Mouse (Mus musculus) right cerebral cortex, postnatal 36 days (tissue): ENCODE results near the gene Mien1.

Experiments
- DNase-seq, 2 experiments: peaks; one replicate each; pipeline ENCODE4 v3.0.0; 2022; ENCODE audit warnings: low spot score in 2 of 2, mixed read lengths in 1 of 2

The Mien1 gene

GRCm38 (mm10) chr11:98459860-98460259 lies 21.1 kb upstream of the Mien1 start:
- no peak for DNase-seq

DNA sequence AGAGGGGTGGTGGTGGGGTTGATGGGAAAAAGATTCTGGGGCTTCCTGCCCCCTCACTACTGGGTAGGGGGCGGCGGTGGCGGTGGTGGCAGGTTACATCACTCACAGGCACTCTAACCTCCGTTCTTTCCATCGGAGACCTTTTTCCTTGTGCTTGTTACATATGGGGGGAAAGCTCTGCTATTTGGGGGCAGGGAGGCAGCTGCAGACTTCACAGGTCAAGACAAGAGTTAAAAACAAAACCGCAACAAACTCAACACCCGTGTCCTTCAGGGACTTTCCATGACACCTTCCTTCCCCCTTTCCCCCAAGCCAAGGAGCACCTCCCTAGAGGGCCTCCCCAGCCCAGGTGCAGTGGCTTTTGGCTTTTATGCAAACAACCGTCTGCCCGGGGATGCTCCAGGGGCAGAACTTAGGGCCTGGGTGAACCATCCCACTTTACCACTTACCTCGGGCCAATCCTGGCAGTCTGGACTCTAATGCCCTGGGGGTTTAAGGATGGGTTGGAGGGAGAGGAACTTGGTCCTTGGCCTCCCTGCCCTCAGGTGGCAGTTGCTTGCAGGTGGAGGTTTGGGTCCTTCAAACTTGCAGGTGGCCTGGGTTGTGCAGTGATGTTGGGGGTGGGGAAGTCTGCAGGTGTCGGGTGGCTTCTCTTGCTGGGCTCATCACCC lies 20.4 kb upstream of the Mien1 start:
- no peak for DNase-seq

GRCm38 (mm10) chr11:98458121-98458990 lies 19.6 kb upstream of the Mien1 start:
- no peak for DNase-seq

GRCm38 (mm10) chr11:98457367-98458120 lies 18.8 kb upstream of the Mien1 start:
- peak; percentile 56 to 59 for DNase-seq

- no peak for DNase-seq
Measured at GRCm38 (mm10) chr11:98456945-98457344, 18.2 kb upstream of the Mien1 start.

DNA sequence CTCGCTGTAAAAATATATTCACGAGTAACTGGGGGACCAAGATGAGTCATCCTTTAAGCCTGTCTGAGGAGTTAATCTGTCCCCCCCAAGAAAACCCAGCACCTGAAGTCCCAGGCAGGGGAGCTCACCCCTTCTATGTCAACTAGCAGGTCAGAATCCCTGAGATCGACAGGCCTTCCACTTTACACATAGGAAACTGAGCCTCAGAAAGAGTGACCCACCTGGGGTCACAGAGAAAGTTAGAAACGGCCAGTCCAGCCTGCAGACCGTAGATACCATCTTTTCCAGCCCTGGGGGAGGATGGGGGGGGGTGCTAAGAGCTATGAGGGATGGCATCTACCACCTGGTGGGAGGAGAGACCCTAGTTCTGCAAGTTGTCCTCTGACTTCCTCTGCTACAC lies 17.8 kb upstream of the Mien1 start:
- DNase-seq, result no peak

DNA sequence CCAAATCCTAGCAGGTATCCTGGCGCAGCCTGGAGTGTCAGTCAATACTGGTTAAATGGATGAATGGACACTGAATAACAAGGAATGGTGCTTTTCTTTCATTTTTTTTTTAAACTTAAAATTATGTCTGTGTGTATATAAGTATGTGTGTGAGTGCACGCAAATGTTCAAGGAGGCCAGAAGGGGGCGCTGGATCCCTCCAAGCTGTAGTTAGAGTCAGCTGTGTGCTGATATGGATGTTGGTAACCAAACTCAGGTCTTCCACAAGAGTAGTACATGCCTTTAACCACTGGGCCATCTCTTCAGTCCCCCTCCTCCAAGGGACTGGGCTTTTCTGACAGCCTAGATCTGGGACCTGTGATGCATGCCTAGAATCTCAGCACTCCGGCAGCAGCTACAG lies 16.7 kb upstream of the Mien1 start:
- no peak for DNase-seq

- no peak for DNase-seq
Measured at GRCm38 (mm10) chr11:98449921-98450771, 11.4 kb upstream of the Mien1 start.

DNA sequence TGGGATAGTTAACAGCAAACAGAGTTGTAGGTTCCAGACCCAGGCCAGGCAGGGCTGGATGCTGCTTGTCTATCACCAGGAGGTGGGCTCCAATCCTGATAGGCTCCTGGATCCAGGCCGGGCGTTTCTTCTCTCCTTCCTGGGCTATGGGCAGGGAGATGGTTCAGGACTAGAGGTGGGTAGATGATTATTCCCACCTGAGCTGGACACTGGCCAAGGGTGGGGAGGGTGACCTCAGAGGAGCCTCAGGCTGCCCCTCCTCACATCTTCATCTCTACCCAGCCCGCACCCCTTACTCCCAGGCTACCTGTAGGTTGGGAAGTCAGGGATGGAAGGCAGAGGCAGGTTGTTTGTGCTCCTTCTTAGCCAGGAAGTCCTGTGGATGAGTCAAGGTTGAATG lies 10.6 kb upstream of the Mien1 start:
- no peak for DNase-seq

- no peak for DNase-seq
Measured at GRCm38 (mm10) chr11:98448191-98448790, 9.5 kb upstream of the Mien1 start.

DNA sequence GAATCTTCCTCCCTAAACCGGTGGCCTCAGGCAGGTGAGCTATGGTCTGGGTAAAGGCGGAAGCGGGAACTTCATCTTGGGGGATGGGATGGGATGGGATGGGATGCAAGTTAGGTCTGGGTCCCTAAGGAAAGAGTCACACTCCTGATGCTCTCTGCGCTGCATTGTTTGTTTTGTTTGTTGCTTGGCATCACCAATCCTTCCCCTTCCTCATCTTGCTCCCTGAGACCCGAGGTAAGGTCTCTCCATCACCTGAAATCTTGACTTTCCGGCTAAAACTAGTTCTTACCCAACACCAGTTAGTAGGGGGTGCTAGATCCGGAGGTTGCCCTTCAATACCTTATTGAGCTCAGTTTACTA lies 8.7 kb upstream of the Mien1 start:
- no peak for DNase-seq

DNA sequence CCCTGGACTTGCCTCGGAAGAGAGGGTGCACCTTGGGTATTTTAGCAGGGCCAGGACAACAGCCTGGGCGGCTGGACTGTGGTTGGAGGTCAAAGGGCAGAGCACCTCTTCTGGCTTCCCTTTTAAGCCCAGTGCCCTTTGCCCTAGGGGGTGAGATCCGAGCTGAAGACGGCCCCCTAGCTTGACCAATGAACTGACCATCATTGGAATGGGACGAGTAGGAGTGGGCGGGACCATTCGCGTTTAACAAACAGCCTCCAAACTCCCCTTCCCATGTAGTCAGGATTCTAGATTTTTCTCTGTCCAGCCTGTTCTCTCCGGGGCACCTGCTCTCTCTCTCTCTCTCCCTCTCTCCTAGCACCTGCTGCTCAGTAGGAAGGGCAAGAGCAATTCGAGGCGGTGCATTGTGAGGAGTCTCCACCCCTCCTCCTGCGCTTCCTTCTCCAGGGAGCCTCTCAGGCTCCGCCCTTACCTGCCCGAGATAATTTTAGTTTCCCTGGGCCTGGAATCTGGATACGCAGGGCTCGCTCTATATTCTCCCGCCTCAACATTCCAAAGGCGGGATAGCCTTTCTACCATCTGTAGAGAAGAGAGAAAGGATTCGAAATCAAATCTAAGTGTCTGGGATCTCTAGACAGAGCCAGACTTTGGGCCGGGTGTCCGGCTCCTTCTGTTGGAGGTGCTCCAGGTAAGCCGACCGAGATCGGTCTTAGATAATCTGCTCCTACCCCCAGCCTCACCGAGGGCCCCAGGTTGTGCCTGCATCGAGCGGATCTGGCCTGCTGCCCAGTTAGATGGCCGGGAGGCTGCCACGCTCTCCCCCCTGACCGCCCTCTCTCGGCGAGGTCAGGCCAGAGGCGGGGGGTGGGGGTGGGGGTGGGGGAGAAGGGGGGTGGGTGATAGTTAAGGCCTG lies 8.0 kb upstream of the Mien1 start:
- DNase-seq, result no peak

- no peak for DNase-seq
Measured at GRCm38 (mm10) chr11:98446213-98446561, 7.4 kb upstream of the Mien1 start, which contains the start of gene Grb7. Gene Grb7 (plus strand): TSS chr11:98446394.

GRCm38 (mm10) chr11:98445679-98446078 lies 6.9 kb upstream of the Mien1 start:
- DNase-seq, result no peak

- no peak for DNase-seq
Measured at GRCm38 (mm10) chr11:98445238-98445637, 6.4 kb upstream of the Mien1 start.

DNA sequence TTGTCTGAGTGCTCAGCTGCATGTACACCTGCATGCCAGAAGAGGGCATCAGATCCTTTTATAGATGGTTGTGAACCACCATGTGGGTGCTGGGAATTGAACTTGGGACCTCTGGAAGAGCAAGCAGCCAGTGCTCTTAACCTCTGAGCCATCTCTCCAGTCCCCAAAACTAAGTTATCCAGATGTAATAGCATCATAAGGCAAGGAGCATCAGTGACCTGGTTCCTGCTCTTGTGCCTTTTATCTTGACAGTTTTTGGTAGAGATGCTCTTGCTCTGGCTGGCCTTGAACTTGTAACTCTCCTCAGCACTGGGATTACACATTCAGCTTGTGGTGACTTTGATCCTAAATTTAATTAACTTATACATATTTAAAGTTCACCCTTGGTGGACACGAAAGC lies 4.9 kb upstream of the Mien1 start:
- DNase-seq, result no peak

GRCm38 (mm10) chr11:98437441-98437840 lies 1.4 kb downstream of the Mien1 start:
- DNase-seq, result no peak

- DNase-seq, result no peak
Measured at GRCm38 (mm10) chr11:98435723-98436122, 3.1 kb downstream of the Mien1 start.

DNA sequence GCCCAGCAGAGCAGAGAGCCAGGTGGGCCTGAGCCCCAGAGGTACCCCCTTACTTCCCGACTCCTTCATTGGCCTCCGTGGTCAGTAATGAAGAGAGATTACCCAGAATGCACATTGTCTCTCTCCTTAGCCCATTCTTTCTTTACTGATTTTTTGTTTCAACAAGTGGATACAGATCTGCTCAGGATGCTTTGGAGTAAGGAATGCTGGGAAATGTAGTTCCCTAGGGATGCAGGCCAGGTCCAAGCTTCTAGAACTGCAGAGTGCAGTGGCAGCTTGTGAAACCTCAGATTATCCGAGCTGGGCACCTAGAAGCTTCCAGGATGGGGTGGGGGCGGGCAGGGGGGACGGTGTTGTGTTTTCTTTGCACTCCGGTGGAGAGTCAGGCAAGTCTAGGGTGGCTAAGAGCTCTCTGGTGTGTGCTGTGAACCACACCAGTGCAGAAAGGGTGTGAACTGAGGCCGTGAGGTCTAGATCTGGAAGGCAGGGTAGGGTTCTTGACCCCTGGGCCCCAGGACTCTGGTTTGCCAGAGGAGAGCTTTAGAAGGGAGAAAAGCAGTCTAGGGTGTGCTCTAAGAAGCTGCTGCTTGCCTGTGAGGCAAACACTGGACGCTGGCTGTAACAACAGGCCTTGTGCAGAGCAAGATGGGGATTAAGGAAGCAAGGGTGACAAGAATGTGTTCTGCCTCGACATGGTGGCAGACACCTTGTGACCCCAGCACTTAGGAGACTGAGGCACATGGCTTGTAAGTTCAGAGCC lies 6.9 kb downstream of the Mien1 start:
- DNase-seq, result no peak
